Mouse (Mus musculus) hindbrain, embryonic 16.5 days (tissue): Measurements from ENCODE around the gene Celf2. TPM values are rescaled to one million over a fixed set of nuclear protein-coding genes. Genes with fewer than 3 reads are reported as not detected.

Experiments used
- ATAC-seq: fragments of 200-750 bp; cut with Nextera tagmentation; 2 replicates; pipeline ENCODE4 v1.8.0; 2017; ENCODE audit warnings: moderate TSS enrichment, moderate library complexity
- H3K27ac ChIP-seq: fragments of 300-500 bp; sonication (generic); 2 replicates; pipeline ENCODE4 v1.5.1; 2014; ENCODE audit warnings: low read depth, mild to moderate bottlenecking, control low read depth, low read length, moderate library complexity
- H3K27me3 ChIP-seq: fragments of 300-500 bp; sonication (generic); replicated peaks from 2 replicates; pipeline ENCODE4 v1.6.1; 2014; ENCODE audit warnings: low read length; ENCODE audit not compliant: control insufficient read depth, insufficient read depth
- H3K36me3 ChIP-seq: fragments of 300-500 bp; sonication (generic); 2 replicates; pipeline ENCODE4 v1.6.1; 2014; ENCODE audit warnings: mild to moderate bottlenecking, low read length, moderate library complexity, mixed read lengths; ENCODE audit not compliant: control insufficient read depth, insufficient read depth
- H3K4me1 ChIP-seq: fragments of 300-500 bp; sonication (generic); 2 replicates; pipeline ENCODE4 v1.6.1; 2014; ENCODE audit warnings: low read depth, low read length; ENCODE audit not compliant: control insufficient read depth, insufficient read depth
- H3K4me2 ChIP-seq: fragments of 300-500 bp; sonication (generic); 2 replicates; pipeline ENCODE4 v1.6.1; 2014; ENCODE audit warnings: mild to moderate bottlenecking, low read length, control low read depth, moderate library complexity
- H3K4me3 ChIP-seq: fragments of 300-500 bp; sonication (generic); 2 replicates; pipeline ENCODE4 v1.5.1; 2014; ENCODE audit warnings: mild to moderate bottlenecking, low read length, control low read depth, moderate library complexity
- H3K9ac ChIP-seq: fragments of 300-500 bp; sonication (generic); 2 replicates; pipeline ENCODE4 v1.6.1; 2014; ENCODE audit warnings: low read depth, mild to moderate bottlenecking, control low read depth, low read length, moderate library complexity
- H3K9me3 ChIP-seq: fragments of 300-500 bp; sonication (generic); 2 replicates; pipeline ENCODE4 v1.6.1; 2014; ENCODE audit warnings: mild to moderate bottlenecking, low read length, moderate library complexity; ENCODE audit not compliant: control insufficient read depth
- WGBS: fragments of 180-500 bp; shearing (Covaris S2); extraction: QIAGEN DNeasy Blood & Tissue Kit; methylation state at CpG from one replicate; pipeline ENCODE4 v1.1.7; 2014; 5-methylcytosine and 5-hydroxymethylcytosine counted together
- polyA plus RNA-seq: library from polyadenylated mRNA; unstranded; fragments of >200 nt; fragmentation: Nextera tagmentation; extraction: Ambion mirVana; gene quantifications from 2 replicates; pipeline ENCODE4 v1.2.1, GENCODE M21; 2015

The Celf2 gene
- polyA plus RNA-seq, 1 experiment from 2014 or later = 130 TPM

- Histone ChIP-seq H3K36me3 (no peaks in the 10 kb centered on the region), H3K27ac (no peak overlapping the region), H3K9ac (no peak overlapping the region), H3K27me3 (no peaks in the 10 kb centered on the region), H3K9me3 (no peaks in the 10 kb centered on the region), H3K4me2 (peak overlapping the region; percentile 3; the same call in 1 of the 2 replicates), H3K4me1 (peaks cover 26% of the 10 kb centered on the region), H3K4me3 (no peak overlapping the region)
- WGBS = 22% methylated on average over 4 of the region's 4 CpGs
- ATAC-seq = peak; percentile 46; the same call in 1 of the 2 replicates
Measured at GRCm38 (mm10) chr2:6867297-6867696, 642.1 kb downstream of the Celf2 start.

- Histone ChIP-seq H3K4me2 (peak overlapping the region; percentile 5; the same call in 1 of the 2 replicates), H3K9me3 (no peaks in the 10 kb centered on the region)
Measured at GRCm38 (mm10) chr2:6865785-6866184, 643.6 kb downstream of the Celf2 start.

GRCm38 (mm10) chr2:6850102-6850644, 659.2 kb downstream of the Celf2 start:
- Histone ChIP-seq H3K9me3 (no peaks in the 10 kb centered on the region), H3K27me3 (no peaks in the 10 kb centered on the region), H3K4me1 (peaks cover 8% of the 10 kb centered on the region), H3K4me3 (no peak overlapping the region), H3K9ac (no peak overlapping the region), H3K36me3 (no peaks in the 10 kb centered on the region), H3K27ac (no peak overlapping the region), H3K4me2 (no peak overlapping the region)
- 0 out of 2 replicates have a peak, but pooled peaks have one; percentile 44 for ATAC-seq
- 30% methylated on average over 2 of the region's 2 CpGs for WGBS

More at GRCm38 (mm10) chr2:6865785-6866184, 643.6 kb downstream of the Celf2 start:
- Histone ChIP-seq H3K27me3 (no peaks in the 10 kb centered on the region), H3K4me3 (no peak overlapping the region), H3K27ac (peak overlapping the region; percentile 44), H3K9ac (no peak overlapping the region), H3K4me1 (peaks cover 26% of the 10 kb centered on the region), H3K36me3 (0 out of 2 replicates have a peak, but pooled peaks cover 4% of the 10 kb centered on the region)
- ATAC-seq = peak; percentile 25
- 49% methylated on average over 4 of the region's 4 CpGs for WGBS

GRCm38 (mm10) chr2:6849388-6849787, 660.0 kb downstream of the Celf2 start:
- H3K4me2 ChIP-seq = no peak overlapping the region
- whole genome bisulfite sequencing = 50% methylated on average over 3 of the region's 3 CpGs
- no peak overlapping the region for H3K4me3 ChIP-seq
- H3K27me3 ChIP-seq = no peaks in the 10 kb centered on the region
- H3K9me3 ChIP-seq = no peaks in the 10 kb centered on the region
- H3K4me1 ChIP-seq = peaks cover 8% of the 10 kb centered on the region
- no peaks in the 10 kb centered on the region for H3K36me3 ChIP-seq
- H3K27ac ChIP-seq = no peak overlapping the region
- ATAC-seq = peak; percentile 63
- no peak overlapping the region for H3K9ac ChIP-seq

GRCm38 (mm10) chr2:6830021-6830420, 679.3 kb downstream of the Celf2 start:
- Histone ChIP-seq H3K27me3 (no peaks in the 10 kb centered on the region), H3K4me1 (peaks cover 16% of the 10 kb centered on the region), H3K27ac (no peak overlapping the region), H3K4me3 (no peak overlapping the region), H3K36me3 (no peaks in the 10 kb centered on the region), H3K9ac (no peak overlapping the region), H3K4me2 (no peak overlapping the region), H3K9me3 (no peaks in the 10 kb centered on the region)
- 77% methylated on average over 6 of the region's 6 CpGs for WGBS
- ATAC-seq = no peak

- Histone ChIP-seq H3K36me3 (no peaks in the 10 kb centered on the region), H3K4me2 (no peak overlapping the region), H3K27ac (no peak overlapping the region), H3K27me3 (no peaks in the 10 kb centered on the region), H3K4me3 (no peak overlapping the region), H3K9me3 (no peaks in the 10 kb centered on the region), H3K9ac (no peak overlapping the region), H3K4me1 (peaks cover 16% of the 10 kb centered on the region)
- 33% methylated on average over 2 of the region's 2 CpGs for WGBS
- peak; percentile 44; the same call in 1 of the 2 replicates for ATAC-seq
Measured at GRCm38 (mm10) chr2:6827583-6827982, 681.8 kb downstream of the Celf2 start.

GRCm38 (mm10) chr2:6823021-6823420, 686.3 kb downstream of the Celf2 start:
- no peak for ATAC-seq
- H3K9me3 ChIP-seq = no peaks in the 10 kb centered on the region
- no peak overlapping the region for H3K9ac ChIP-seq
- H3K27ac ChIP-seq = no peak overlapping the region
- no peaks in the 10 kb centered on the region for H3K36me3 ChIP-seq
- no peaks in the 10 kb centered on the region for H3K27me3 ChIP-seq
- H3K4me1 ChIP-seq = peaks cover 10% of the 10 kb centered on the region
- no peak overlapping the region for H3K4me3 ChIP-seq
- H3K4me2 ChIP-seq = no peak overlapping the region
- WGBS = 93% methylated on average over 1 of the region's 1 CpGs

- no peaks in the 10 kb centered on the region for H3K9me3 ChIP-seq
- H3K4me3 ChIP-seq = no peak overlapping the region
- ATAC-seq = no peak
- H3K27ac ChIP-seq = no peak overlapping the region
- H3K27me3 ChIP-seq = no peaks in the 10 kb centered on the region
- no peak overlapping the region for H3K4me2 ChIP-seq
- WGBS = 74% methylated on average over 2 of the region's 2 CpGs
- no peaks in the 10 kb centered on the region for H3K36me3 ChIP-seq
- H3K9ac ChIP-seq = no peak overlapping the region
- H3K4me1 ChIP-seq = peaks cover 4% of the 10 kb centered on the region
Measured at GRCm38 (mm10) chr2:6821593-6821992, 687.8 kb downstream of the Celf2 start.

GRCm38 (mm10) chr2:6815281-6815680, 694.1 kb downstream of the Celf2 start:
- Histone ChIP-seq H3K27ac (no peak overlapping the region), H3K27me3 (no peaks in the 10 kb centered on the region), H3K9me3 (no peaks in the 10 kb centered on the region), H3K4me3 (no peak overlapping the region), H3K4me1 (peaks cover 4% of the 10 kb centered on the region), H3K36me3 (no peaks in the 10 kb centered on the region), H3K4me2 (no peak overlapping the region), H3K9ac (no peak overlapping the region)
- ATAC-seq = no peak
- 80% methylated on average over 2 of the region's 2 CpGs for WGBS
